Mouse (Mus musculus) left cerebral cortex, adult 2 months (tissue): ENCODE results near the gene Ddx54. TPM values are rescaled to one million over a fixed set of nuclear protein-coding genes. Genes with fewer than 3 reads are reported as not detected.

ENCODE experiments used
- DNase-seq, 2 experiments: peaks; one replicate each; pipeline ENCODE4 v3.0.0; 2021 to 2022; ENCODE audit warnings: low spot score in 2 of 2, mixed read lengths in 1 of 2; ENCODE audit errors: extremely low spot score in 1 of 2
- H3K27ac ChIP-seq: fragments of 200-600 bp; 2 replicates; pipeline ENCODE4 v1.8.1; 2022
- H3K4me3 ChIP-seq: fragments of 200-600 bp; 2 replicates; pipeline ENCODE4 v1.8.1; 2022
- CTCF ChIP-seq: fragments of 200-600 bp; IDR thresholded peaks from 2 replicates; pipeline ENCODE4 v1.8.1; 2022; ENCODE audit warnings: antibody characterized with exemption, mild to moderate bottlenecking, moderate library complexity
- intact Hi-C: fragments of 180-260 bp; cut with DNase I; formaldehyde crosslinking; loops from one replicate; pipeline ENCODE4 v1.15.1; 2025
- total RNA-seq, 2 experiments: library from RNA; stranded (reverse); gene quantifications; 2 replicates each; pipeline ENCODE4 v1.2.3; 2021

Ddx54 gene
- total RNA-seq, 2 experiments from 2014 or later: 38.6 to 41.0 TPM

GRCm38 (mm10) chr5:120634860-120635259 is 22.3 kb downstream of the Ddx54 start:
- no peak for DNase-seq
- intact Hi-C loops: no loop called here
- TF ChIP-seq CTCF: no peak
- H3K4me3 ChIP-seq: no peak overlapping the region
- H3K27ac ChIP-seq: no peak overlapping the region

- intact Hi-C loops: no loop called here
- H3K27ac ChIP-seq: peak overlapping the region; percentile 55; the same call in 1 of the 2 replicates
- no peak for DNase-seq
Measured at GRCm38 (mm10) chr5:120635633-120636032, 23.1 kb downstream of the Ddx54 start.

GRCm38 (mm10) chr5:120640094-120640493 is 27.6 kb downstream of the Ddx54 start:
- DNase-seq: no peak
- Histone ChIP-seq H3K4me3 (no peak overlapping the region), H3K27ac (no peak overlapping the region)
- no peak for TF ChIP-seq CTCF
- intact Hi-C loops: no loop called here

More at GRCm38 (mm10) chr5:120635633-120636032, 23.1 kb downstream of the Ddx54 start:
- no peak overlapping the region for H3K4me3 ChIP-seq
- no peak for TF ChIP-seq CTCF

- intact Hi-C loops: no loop called here
- TF ChIP-seq CTCF: no peak
- Histone ChIP-seq H3K4me3 (no peak overlapping the region), H3K27ac (no peak overlapping the region)
- DNase-seq: no peak
Measured at GRCm38 (mm10) chr5:120643365-120644085, 31.0 kb downstream of the Ddx54 start.

GRCm38 (mm10) chr5:120644227-120644626 is 31.7 kb downstream of the Ddx54 start:
- no peak for TF ChIP-seq CTCF
- Histone ChIP-seq H3K27ac (no peak overlapping the region), H3K4me3 (no peak overlapping the region)
- intact Hi-C loops: no loop called here
- DNase-seq: no peak

GRCm38 (mm10) chr5:120645851-120646250 is 33.3 kb downstream of the Ddx54 start:
- intact Hi-C loops: no loop called here
- TF ChIP-seq CTCF: no peak
- DNase-seq: no peak
- Histone ChIP-seq H3K4me3 (no peak overlapping the region), H3K27ac (no peak overlapping the region)

GRCm38 (mm10) chr5:120647361-120647760 is 34.8 kb downstream of the Ddx54 start:
- DNase-seq: no peak
- H3K27ac ChIP-seq: no peak overlapping the region
- intact Hi-C loops: no loop called here
- no peak for TF ChIP-seq CTCF
- H3K4me3 ChIP-seq: no peak overlapping the region

- no peak for DNase-seq
- Histone ChIP-seq H3K27ac (peak overlapping the region; percentile 88), H3K4me3 (peak overlapping the region; percentile 70; the same call in 1 of the 2 replicates)
- intact Hi-C loops: loop anchor here (1.0 to 2.0 kb wide), 2 partner anchors 25 to 28 kb away; no protein-coding TSS in a partner anchor
- peak; percentile 27 for TF ChIP-seq CTCF
Measured at GRCm38 (mm10) chr5:120647814-120648491, 35.4 kb downstream of the Ddx54 start.

- H3K4me3 ChIP-seq: peak within 1 kb of the TSS; percentile 70
- peak within 1 kb of the TSS; percentile 88 for H3K27ac ChIP-seq
- intact Hi-C loops: loop anchor here (1.0 to 2.0 kb wide), 2 partner anchors 24 to 28 kb away; no protein-coding TSS in a partner anchor
- TF ChIP-seq CTCF: peak; percentile 67
- DNase-seq: peak; percentile 82 to 83
Measured at GRCm38 (mm10) chr5:120648569-120649373, 36.2 kb downstream of the Ddx54 start, which contains the start of gene Rasal1. Rasal1 (plus strand) TSS chr5:120648812.

GRCm38 (mm10) chr5:120649374-120649933 is 36.9 kb downstream of the Ddx54 start:
- peak overlapping the region; percentile 88 for H3K27ac ChIP-seq
- intact Hi-C loops: loop anchor here (2.0 kb wide), 1 partner anchor 23 kb away; no protein-coding TSS in a partner anchor
- DNase-seq: peak in 1 of 2 experiments; percentile 37

GRCm38 (mm10) chr5:120649938-120650337 is 37.4 kb downstream of the Ddx54 start:
- no peak for TF ChIP-seq CTCF
- peak overlapping the region; percentile 88 for H3K27ac ChIP-seq
- peak overlapping the region; percentile 70 for H3K4me3 ChIP-seq
- intact Hi-C loops: loop anchor here (2.0 kb wide), 1 partner anchor 23 kb away; no protein-coding TSS in a partner anchor
- no peak for DNase-seq

More at GRCm38 (mm10) chr5:120649374-120649933, 36.9 kb downstream of the Ddx54 start:
- TF ChIP-seq CTCF: no peak
- peak overlapping the region; percentile 70 for H3K4me3 ChIP-seq
